Mouse (Mus musculus) kidney, postnatal 0 days (tissue): Measurements from ENCODE around the gene 4931428F04Rik. TPM values are rescaled to one million over a fixed set of nuclear protein-coding genes. Genes with fewer than 3 reads are reported as not detected.

ENCODE experiments used
- ATAC-seq: fragments of 200-750 bp; cut with Nextera tagmentation; replicated peaks from 2 replicates; pipeline ENCODE4 v1.8.0; 2017; ENCODE audit warnings: low read depth, moderate number of reproducible peaks, moderate TSS enrichment, moderate library complexity; ENCODE audit not compliant: low FRiP score
- DNase-seq: peaks from one replicate; pipeline ENCODE4 v3.0.0-alpha.2; 2016; ENCODE audit warnings: low spot score
- H3K27ac ChIP-seq: fragments of 300-500 bp; sonication (generic); 2 replicates; pipeline ENCODE4 v1.5.1; 2014; ENCODE audit warnings: mild to moderate bottlenecking
- H3K27me3 ChIP-seq: fragments of 300-500 bp; sonication (generic); 2 replicates; pipeline ENCODE4 v1.6.1; 2014; ENCODE audit warnings: low read length, mixed read lengths; ENCODE audit not compliant: insufficient read depth
- H3K36me3 ChIP-seq: fragments of 300-500 bp; sonication (generic); 2 replicates; pipeline ENCODE4 v1.6.1; 2014; ENCODE audit warnings: low read length, mixed read lengths; ENCODE audit not compliant: insufficient read depth
- H3K4me1 ChIP-seq: fragments of 300-500 bp; sonication (generic); replicated peaks from 2 replicates; pipeline ENCODE4 v1.6.1; 2014; ENCODE audit warnings: antibody characterized with exemption, low read length, mixed read lengths; ENCODE audit not compliant: insufficient read depth
- H3K4me2 ChIP-seq: fragments of 300-500 bp; sonication (generic); 2 replicates; pipeline ENCODE4 v1.6.1; 2014; ENCODE audit warnings: mild to moderate bottlenecking, low read length, moderate library complexity, mixed read lengths
- H3K4me3 ChIP-seq: fragments of 300-500 bp; sonication (generic); replicated peaks from 2 replicates; pipeline ENCODE4 v1.5.1; 2014; ENCODE audit warnings: low read depth, low read length
- H3K9ac ChIP-seq: fragments of 300-500 bp; sonication (generic); 2 replicates; pipeline ENCODE4 v1.6.1; 2014; ENCODE audit warnings: low read depth, low read length
- H3K9me3 ChIP-seq: fragments of 300-500 bp; sonication (generic); replicated peaks from 2 replicates; pipeline ENCODE4 v1.6.1; 2016; ENCODE audit warnings: low read length, inconsistent platforms, mixed read lengths
- CTCF ChIP-seq: IDR thresholded peaks from 2 replicates; pipeline ENCODE4 v1.5.1; 2016; ENCODE audit warnings: antibody characterized with exemption, low read depth, mild to moderate bottlenecking, moderate library complexity
- WGBS: fragments of 180-500 bp; shearing (Covaris S2); extraction: QIAGEN DNeasy Blood & Tissue Kit; methylation state at CpG from one replicate; pipeline ENCODE4 v1.1.7; 2014; 5-methylcytosine and 5-hydroxymethylcytosine counted together
- microRNA counts: library from miRNA; unstranded; fragments of <30 nt; microRNA quantifications from one replicate; lab custom pipeline; 2015
- microRNA-seq: library from miRNA; unstranded; fragments of <30 nt; microRNA quantifications from one replicate; pipeline ENCODE4, GENCODE M21; 2016
- polyA plus RNA-seq: library from polyadenylated mRNA; unstranded; fragments of >200 nt; fragmentation: Nextera tagmentation; extraction: Ambion mirVana; gene quantifications from 2 replicates; pipeline ENCODE4 v1.2.1, GENCODE M21; 2015

4931428F04Rik gene
- polyA plus RNA-seq, 1 experiment from 2014 or later = 5.5 TPM

GRCm38 (mm10) chr8:105231503-105232320, 58.0 kb downstream of the 4931428F04Rik start:
- Histone ChIP-seq H3K27ac (no peak overlapping the region), H3K9me3 (no peaks in the 10 kb centered on the region), H3K4me3 (no peak overlapping the region), H3K36me3 (0 out of 2 replicates have a peak, but pooled peaks cover 9% of the 10 kb centered on the region), H3K4me1 (no peaks in the 10 kb centered on the region), H3K9ac (no peak overlapping the region), H3K4me2 (no peak overlapping the region), H3K27me3 (no peaks in the 10 kb centered on the region)
- ATAC-seq (no peak), DNase-seq (no peak)
- no peak for TF ChIP-seq CTCF
- WGBS = 85% methylated on average over 12 of the region's 12 CpGs

MicroRNA genes within 50 kb of the gene (microRNA counts, 519-probe panel; counts per million panel counts)
- microRNA mmu-miR-328 (lab: Ali Mortazavi, UCI) = 1,648 counts per million, percentile 68 among the panel's probes with 10 or more counts

Small RNA genes lying within 50 kb of the gene (microRNA-seq; reads per million reads assigned to microRNA genes)
- gene Gm27320 (not detected), gene Mir328 (200 reads per million, percentile 59 among the genes with 10 or more reads in this experiment)

Other genes starting within 250 kb of the 4931428F04Rik start
- gene Ces3a, start 241.3 kb downstream of the 4931428F04Rik start, polyA plus RNA-seq = not detected in 2 replicates
- not detected in 2 replicates for gene Ces3b, start 206.1 kb downstream of the 4931428F04Rik start, polyA plus RNA-seq
- not detected in 2 replicates for gene Ces4a, start 158.1 kb downstream of the 4931428F04Rik start, polyA plus RNA-seq
- gene Cbfb, start 119.2 kb downstream of the 4931428F04Rik start, polyA plus RNA-seq = 59.6 and 59.7 TPM in 2 replicates
- 19.2 and 20.6 TPM in 2 replicates for gene D230025D16Rik, start 64.7 kb downstream of the 4931428F04Rik start, polyA plus RNA-seq
- gene B3gnt9, start 34.7 kb downstream of the 4931428F04Rik start, polyA plus RNA-seq = 7.5 and 7.7 TPM in 2 replicates
- gene Tradd, start 25.3 kb downstream of the 4931428F04Rik start, polyA plus RNA-seq = 21.8 and 24.2 TPM in 2 replicates
- gene Fbxl8, start 25.2 kb downstream of the 4931428F04Rik start, polyA plus RNA-seq = 1.8 and 2.4 TPM in 2 replicates
- 0.12 TPM in 1 of 2 replicates, not detected in the other for gene Hsf4, start 20.1 kb downstream of the 4931428F04Rik start, polyA plus RNA-seq
- gene Nol3, start 13.7 kb downstream of the 4931428F04Rik start, polyA plus RNA-seq = 0.29 and 0.68 TPM in 2 replicates
- 15.9 and 18.5 TPM in 2 replicates for gene Exoc3l, start 6.2 kb upstream of the 4931428F04Rik start, polyA plus RNA-seq
- 55.2 and 57.9 TPM in 2 replicates for gene E2f4, start 7.8 kb upstream of the 4931428F04Rik start, polyA plus RNA-seq
- 15.5 and 17.4 TPM in 2 replicates for gene Elmo3, start 15.7 kb upstream of the 4931428F04Rik start, polyA plus RNA-seq
- 5.2 and 5.6 TPM in 2 replicates for gene Lrrc29, start 36.4 kb upstream of the 4931428F04Rik start, polyA plus RNA-seq
- 134 and 140 TPM in 2 replicates for gene Tmem208, start 36.5 kb upstream of the 4931428F04Rik start, polyA plus RNA-seq
- gene Fhod1, start 58.1 kb upstream of the 4931428F04Rik start, polyA plus RNA-seq = 1.8 and 2.3 TPM in 2 replicates
- 1.3 and 1.4 TPM in 2 replicates for gene Slc9a5, start 59.0 kb upstream of the 4931428F04Rik start, polyA plus RNA-seq
- gene Plekhg4, start 83.4 kb upstream of the 4931428F04Rik start, polyA plus RNA-seq = 0.31 and 0.33 TPM in 2 replicates
- 0.05 TPM in 1 of 2 replicates, not detected in the other for gene Kctd19, start 123.6 kb upstream of the 4931428F04Rik start, polyA plus RNA-seq
- gene Lrrc36, start 123.7 kb upstream of the 4931428F04Rik start, polyA plus RNA-seq = 0.15 and 0.34 TPM in 2 replicates
- gene Tppp3, start 181.7 kb upstream of the 4931428F04Rik start, polyA plus RNA-seq = 15.6 and 19.4 TPM in 2 replicates
- gene Zdhhc1, start 207.0 kb upstream of the 4931428F04Rik start, polyA plus RNA-seq = 28.0 and 30.5 TPM in 2 replicates
- 42.4 and 44.8 TPM in 2 replicates for gene Hsd11b2, start 228.9 kb upstream of the 4931428F04Rik start, polyA plus RNA-seq